Mouse (Mus musculus): Measurements from ENCODE around the gene Myo18b.
A peak's percentile ranks its signal among the peaks of the same experiment; 100 is the strongest.

DNA sequence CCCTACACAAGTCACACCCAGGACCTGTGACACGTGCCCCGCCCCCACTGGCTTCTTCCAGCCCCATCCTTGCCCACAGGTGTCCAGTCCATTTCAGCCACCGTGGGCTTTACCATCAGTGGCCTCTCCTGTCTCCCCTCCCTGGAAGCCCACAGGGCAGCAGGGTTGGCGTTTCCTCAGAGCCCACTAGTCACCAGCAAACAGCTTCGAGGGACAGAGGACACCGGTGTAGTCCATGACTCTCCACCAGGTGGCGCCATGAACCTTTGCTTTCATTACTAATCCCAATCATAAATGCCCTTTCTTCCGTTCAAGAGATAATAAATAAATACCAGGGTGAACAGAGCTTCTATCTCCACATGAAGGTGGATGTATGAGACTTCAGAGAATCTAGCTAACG, 25.4 kb downstream of the Myo18b start:
- no peak for TF ChIP-seq POLR2A (IDR thresholded peaks at IDR 0.05; ENCODE audit: low read depth, low read length)
- peak; percentile 69; the same call in 1 of the 2 replicates for TF ChIP-seq CTCF (IDR thresholded peaks at IDR 0.05; ENCODE audit: extremely low read depth, insufficient read depth, insufficient read length, insufficient replicate concordance)

All from spleen, adult 2 months (tissue).